Mouse (Mus musculus) lung, postnatal 10 days (tissue): Measurements from ENCODE around the gene Chd2.
"Not testable (repeated sequence)": the region's sequence is repeated elsewhere in the genome, so short reads cannot be mapped to it uniquely, and the experiment has no call there.

ENCODE experiments used
- DNase-seq: peaks from one replicate; pipeline ENCODE4 v3.0.0; 2021

Chd2 gene

DNA sequence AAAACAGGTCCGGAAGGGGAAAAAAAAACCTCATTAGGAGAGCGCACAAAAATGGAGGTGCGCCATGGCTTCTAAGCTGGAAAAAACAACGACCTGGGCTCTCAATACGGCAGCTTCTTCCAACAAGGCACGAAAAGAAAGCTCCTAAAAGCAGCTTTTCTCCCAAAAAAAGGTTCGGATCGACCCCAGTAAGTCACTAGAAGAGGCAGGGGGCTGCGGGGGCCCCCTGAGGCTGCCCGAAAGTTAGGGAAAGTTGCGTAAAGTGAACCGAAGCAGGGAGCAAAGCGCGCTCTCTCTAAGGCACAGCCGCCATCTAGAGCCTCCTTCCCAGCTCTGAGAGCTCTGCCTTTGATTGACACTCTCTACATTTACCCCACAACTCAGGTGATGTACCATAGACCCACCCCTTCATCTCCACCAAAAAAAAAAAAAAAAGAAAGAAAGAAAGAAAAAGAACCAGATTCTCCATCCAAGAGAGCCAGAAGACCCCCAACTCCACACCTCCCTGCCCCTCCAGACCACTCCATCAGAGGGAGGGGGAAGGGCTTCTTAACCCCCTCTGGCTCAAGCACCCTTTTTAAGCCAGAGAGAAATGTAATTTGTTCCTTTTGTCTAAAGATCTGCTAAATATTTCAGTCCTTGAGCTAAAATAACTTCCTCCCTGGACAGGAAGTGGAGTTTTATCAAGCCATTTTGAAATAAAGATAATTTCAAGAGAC, at the start of gene Chd2:
TSS of gene Chd2 (minus strand) at position 419 of the 719 bp plus-strand sequence.
- peak; percentile 71 for DNase-seq

GRCm38 (mm10) chr7:73590757-73591156, 49.1 kb upstream of the Chd2 start:
- no peak for DNase-seq

DNA sequence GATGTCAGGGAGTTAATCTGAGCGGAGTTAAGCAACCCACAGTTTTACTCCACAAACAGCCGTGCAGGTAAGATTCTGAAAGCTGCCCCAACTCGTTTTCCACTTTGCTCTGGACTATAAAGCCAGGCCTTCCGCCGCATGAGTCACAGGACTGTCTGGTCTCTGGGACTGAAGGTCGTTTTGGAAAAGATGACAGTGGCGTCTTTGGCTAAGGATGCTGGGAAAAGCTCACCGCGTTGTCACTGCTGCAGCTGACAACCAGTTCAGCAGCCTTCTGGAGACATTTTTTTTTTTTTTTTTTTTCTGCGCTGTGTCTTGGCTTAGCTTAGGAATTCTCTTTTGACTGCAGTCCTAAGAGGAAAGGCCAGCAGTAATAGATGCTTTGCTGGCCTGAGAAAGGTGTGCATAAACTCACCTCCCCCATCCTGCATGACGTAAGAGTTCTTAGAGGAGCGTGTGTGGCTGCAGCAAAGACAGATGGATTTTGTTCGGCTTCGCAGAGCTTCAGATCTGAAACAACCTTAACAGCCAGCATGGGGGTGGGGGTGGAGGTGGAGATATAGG, 47.7 kb upstream of the Chd2 start:
- DNase-seq = peak; percentile 63

DNA sequence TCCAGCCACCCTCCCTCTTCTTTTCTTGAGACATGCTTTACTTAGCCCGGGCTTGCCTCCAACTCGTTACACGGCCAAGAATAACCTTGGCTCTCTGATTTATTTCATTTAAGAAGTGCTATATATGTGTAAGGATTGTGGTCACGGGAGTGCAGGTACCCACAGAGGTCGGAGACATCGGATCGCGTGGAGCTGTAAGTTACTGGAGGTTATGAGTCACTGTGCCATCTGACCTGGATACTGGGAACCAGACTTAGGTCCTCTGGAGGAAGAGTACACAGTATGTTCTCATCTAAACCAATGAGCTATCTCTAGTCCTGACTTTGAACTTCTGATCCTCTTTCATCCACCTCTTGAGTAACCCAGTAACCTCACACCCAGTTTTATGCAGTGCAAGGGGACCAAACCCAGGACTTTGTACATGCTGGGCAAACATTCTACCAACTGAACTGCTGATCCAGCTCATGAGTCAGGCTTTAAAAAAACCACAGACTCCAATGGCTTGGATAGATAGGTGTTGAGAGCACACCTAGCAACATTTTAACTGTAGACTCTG, 46.8 kb upstream of the Chd2 start:
- no peak for DNase-seq

DNA sequence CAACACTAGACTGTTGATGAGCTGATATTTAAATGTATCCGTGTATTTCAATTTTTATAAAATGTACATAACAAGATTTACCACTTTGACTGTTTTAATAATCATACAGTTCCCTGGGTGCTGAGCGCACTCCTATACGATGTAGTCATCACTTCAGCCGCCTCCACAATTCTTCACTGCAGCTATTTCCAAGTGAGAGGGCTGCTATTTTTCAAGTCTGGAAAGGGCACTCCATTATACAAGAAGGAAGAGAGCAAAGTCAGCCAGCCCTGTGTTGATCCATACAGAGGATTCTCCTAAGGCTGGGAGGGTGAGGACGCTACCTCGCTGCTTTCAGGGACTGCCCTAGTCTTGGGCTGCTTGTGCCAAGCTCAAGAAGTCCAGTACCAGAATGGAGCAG, 45.1 kb upstream of the Chd2 start:
- no peak for DNase-seq

DNA sequence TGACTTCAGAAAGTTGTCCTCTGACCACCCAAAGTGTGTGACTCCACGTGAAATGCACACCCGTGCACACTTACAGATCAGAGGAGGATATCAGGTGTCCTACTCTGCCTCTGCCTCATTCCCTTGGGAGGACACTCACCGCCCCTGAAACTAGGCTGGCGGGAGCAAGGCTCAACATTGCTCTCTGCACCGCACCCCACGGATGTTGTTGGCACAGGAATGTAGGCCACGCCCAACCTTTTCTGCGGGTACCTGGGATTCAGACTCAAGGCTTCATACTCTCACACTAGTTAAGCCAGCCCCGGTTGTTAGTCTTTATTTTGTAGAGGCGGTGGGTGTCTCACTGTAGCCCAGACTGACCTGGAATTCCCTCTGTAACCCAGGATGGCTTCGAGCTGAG, 44.6 kb upstream of the Chd2 start:
- DNase-seq = no peak

- DNase-seq = peak; percentile 57
Observed at GRCm38 (mm10) chr7:73585114-73586032, 43.7 kb upstream of the Chd2 start.

DNA sequence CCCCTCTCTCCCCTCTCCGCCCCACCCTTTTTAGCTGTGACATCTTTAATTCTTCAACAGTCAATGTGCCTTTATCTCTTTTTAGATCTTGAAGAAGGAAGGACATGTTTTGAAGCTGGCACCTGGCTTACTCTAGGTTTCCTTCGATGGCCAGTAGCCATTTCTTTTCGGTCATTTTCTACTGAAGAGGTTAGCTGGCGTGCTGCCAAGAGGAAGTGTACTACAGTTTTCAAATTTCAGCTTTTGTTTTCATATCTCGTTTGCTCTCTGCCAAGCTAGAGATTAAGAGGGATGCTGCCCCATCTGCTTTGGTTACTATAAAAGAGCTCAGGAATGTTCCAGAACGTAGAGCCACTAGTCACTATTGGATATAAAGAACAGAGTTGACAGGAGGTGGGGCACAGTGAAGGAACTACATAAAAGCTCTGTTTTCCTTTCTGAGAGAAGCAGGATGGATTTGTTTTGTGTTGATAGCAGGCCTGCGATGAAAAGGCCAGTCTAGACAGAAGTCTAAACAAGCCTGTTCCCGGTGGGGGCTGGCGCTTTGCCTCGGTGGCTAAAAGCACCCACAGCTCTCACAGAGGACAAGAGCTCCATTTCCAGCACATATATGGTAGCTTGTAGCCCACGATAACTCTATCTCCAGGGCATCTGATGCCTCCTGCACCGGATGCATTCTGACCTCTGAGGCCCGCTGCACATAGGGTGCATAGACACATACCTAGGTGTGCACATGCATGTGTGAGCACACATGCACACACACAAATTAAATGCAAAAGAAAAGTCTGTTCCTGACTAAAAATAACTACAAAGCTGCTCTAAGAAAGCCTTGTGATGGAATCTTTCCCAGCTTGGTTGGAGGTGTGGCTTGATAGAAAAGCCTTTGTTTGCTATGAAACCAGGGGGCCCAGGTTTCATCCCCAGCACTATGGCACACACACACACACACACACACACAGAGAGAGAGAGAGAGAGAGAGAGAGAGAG, 42.7 kb upstream of the Chd2 start:
- peak; percentile 84 for DNase-seq

GRCm38 (mm10) chr7:73583400-73583799, 41.8 kb upstream of the Chd2 start:
- no peak for DNase-seq

DNA sequence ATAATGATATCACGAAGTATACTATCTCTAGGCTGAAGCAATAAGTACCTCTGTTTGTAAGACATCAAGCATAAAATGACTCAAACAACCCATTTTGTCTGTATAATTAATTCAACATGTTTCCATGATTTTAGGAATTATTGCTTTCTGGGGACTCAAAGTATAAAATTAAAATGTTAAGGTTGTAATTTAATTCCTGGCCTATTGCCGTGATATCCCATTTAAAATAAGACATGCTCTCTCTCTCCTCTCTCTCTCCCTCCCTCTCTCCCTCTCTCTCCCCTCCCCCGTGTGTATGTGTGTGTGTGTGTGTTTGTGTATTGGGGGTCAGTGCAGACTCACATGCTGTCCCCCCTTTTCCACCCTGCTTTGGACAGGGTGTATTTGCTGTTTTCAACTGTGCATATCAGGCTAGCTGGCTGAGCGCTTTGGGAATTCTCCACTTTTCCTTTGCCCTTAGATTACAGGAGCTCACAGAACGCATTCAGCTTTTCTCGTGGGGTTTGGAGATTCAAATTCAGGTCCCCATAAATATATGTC, 40.3 kb upstream of the Chd2 start:
- DNase-seq = no peak

- peak; percentile 51 for DNase-seq
Observed at GRCm38 (mm10) chr7:73579072-73579731, 37.6 kb upstream of the Chd2 start.

- peak; percentile 51 for DNase-seq
Observed at GRCm38 (mm10) chr7:73577888-73578421, 36.3 kb upstream of the Chd2 start.

GRCm38 (mm10) chr7:73576101-73576936, 34.7 kb upstream of the Chd2 start:
- no peak for DNase-seq

DNA sequence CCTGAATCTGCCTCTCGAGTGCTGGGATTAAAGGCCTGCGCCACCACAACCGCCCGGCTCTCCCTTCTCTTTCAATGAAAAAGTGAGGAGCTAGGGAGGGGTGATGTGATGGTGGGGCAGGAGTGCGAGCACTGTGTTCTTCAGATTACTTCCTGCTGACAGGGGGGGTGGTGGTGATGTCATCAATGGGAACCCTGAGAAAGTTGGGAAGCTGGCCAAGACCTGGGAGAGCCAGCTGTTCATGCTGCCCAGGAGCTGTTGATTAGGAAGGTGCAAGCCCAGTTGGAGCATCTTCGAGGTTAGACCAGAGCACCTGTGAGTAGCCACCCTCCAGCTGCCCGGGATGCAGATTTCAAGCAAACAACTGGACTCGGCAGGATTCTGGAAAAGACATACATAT, 33.6 kb upstream of the Chd2 start:
- no peak for DNase-seq

DNA sequence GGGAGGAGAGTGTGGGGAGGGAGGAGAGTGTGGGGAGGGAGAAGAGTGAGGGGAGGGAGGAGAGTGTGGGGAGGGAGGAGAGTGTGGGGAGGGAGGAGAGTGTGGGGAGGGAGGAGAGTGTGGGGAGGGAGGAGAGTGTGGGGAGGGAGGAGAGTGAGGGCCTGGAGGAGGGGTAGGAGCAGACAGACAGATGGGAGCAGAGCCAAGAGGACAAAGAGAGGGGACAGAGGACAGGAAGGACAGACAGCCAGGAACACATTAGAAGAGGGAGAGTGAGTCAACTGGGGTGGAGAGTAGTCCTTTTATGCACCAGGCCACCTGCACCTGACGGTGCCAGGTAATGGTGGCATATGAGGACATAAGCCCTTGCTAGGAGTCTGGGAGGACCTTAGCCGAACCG, 33.0 kb upstream of the Chd2 start:
- not testable (repeated sequence) for DNase-seq

GRCm38 (mm10) chr7:73572571-73572970, 30.9 kb upstream of the Chd2 start:
- no peak for DNase-seq

DNA sequence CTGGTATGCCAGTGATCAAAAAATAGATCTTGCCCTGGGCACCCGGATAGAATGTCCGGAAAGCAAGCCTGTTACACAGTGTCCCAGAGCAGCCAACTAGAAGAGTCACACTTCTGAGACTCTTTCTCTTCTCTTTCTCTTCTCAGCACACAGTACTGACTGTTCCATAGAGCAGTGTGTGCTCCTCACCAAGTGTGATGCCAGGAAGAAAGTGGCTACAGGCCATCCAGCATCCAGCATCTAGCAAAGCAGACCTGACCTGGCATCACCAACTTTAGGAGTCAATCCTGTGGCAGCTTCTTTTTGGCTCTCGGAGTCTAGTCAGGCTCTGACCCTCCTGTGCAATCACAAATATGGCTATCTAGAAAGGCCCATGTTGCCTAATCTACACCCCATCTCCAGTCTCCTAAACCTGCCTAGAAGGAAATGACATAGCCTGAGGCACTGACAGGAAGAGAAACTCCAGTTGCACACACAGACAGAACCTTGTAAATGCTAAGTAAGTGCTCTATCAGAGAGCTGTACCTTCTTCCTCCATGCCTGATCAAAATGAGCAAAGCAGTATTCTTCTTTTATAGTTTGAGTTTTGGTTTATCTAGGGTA, 27.3 kb upstream of the Chd2 start:
- peak; percentile 1 for DNase-seq

DNA sequence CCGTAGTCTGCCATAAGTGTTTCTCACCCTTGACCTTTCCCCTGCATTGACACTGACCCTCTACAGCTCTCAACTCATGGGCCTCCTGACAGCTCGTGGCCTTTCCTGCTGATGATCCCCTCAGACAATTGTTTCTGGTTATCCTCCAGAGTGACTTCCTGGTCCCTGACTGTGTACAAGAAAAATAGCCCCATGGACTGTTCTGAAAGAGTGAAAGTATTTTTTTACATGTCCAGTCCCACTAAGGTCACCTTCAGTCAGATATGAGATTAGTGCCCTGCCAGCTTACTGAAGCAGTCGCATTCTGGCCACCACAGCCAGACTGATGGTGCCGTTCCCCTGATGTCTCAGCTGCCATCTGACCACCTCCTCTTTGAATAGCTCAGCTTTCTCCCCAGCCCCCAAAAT, 26.1 kb upstream of the Chd2 start:
- DNase-seq = no peak

- no peak for DNase-seq
Observed at GRCm38 (mm10) chr7:73564131-73564530, 22.5 kb upstream of the Chd2 start.
